Mouse (Mus musculus): ENCODE measurements around the gene Gsta1. TPM values are rescaled to one million over a fixed set of nuclear protein-coding genes. Genes with fewer than 3 reads are reported as not detected.
A peak's percentile ranks its signal among the peaks of the same experiment; 100 is the strongest.
"Not testable (repeated sequence)": the region's sequence is repeated elsewhere in the genome, so short reads cannot be mapped to it uniquely, and the experiment has no call there.

Gene Gsta1
- polyA plus RNA-seq, 1 experiment from 2014 or later = 94.0 TPM

DNA sequence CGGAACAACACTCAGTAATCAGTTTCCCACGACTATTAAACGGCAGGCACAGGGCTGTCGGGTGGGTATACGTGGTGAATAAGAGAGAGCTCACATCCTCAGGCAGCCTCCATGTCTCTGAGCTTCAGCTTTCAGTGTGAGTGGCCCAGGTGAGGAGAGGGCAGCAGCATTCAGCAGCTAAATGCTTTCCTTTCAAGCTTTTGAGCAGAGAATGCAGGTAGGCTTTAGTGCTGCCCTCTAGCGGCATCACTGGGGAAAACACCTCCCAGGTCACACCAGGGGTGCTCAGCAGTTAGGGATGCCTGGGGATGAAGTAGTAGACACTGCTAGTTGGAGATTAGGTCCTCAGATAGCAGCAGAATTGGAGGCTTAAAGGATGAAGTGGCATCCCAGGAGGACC, 29.2 kb downstream of the Gsta1 start:
- 0% methylated on average over 1 of the region's 6 CpGs for WGBS
- H3K4me2 ChIP-seq (replicated peaks; ENCODE audit: low read depth); ATAC-seq; H3K36me3 ChIP-seq (ENCODE audit: control insufficient read depth, insufficient read depth); H3K27me3 ChIP-seq (replicated peaks; ENCODE audit: control insufficient read depth, insufficient read depth, low read length); H3K9ac ChIP-seq (ENCODE audit: low read depth, low read length); H3K9me3 ChIP-seq (ENCODE audit: control insufficient read depth); H3K4me3 ChIP-seq (ENCODE audit: low read depth, low read length); H3K27ac ChIP-seq (ENCODE audit: low read depth, low read length); H3K4me1 ChIP-seq (replicated peaks; ENCODE audit: control insufficient read depth, insufficient read depth, low read length): not testable (repeated sequence)
- TF ChIP-seq CTCF (IDR thresholded peaks at IDR 0.05; ENCODE audit: low read depth) = peak; percentile 56

DNA sequence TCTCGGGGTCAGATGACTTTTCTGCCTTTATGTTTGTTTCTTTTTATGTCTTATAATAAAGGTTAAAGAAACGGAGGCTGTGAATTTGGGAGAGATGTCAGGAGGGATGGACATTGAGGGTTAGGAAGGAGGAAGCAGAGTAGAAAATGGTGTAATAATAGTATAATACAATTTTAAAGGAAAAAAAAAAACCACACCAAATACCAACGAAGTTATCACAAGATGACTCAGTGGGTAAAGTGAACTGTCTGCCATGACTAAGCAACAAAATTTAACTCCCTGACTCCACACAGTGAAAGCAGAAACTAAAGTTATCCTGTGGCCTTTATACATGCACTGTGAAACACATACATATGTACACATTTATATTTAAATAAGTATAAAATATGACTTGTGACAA, 40.5 kb downstream of the Gsta1 start:
- WGBS = 71% methylated on average over 3 of the region's 3 CpGs
- not testable (repeated sequence) for H3K9ac ChIP-seq (ENCODE audit: low read depth, low read length); H3K4me1 ChIP-seq (replicated peaks; ENCODE audit: control insufficient read depth, insufficient read depth, low read length); H3K4me2 ChIP-seq (replicated peaks; ENCODE audit: low read depth); H3K4me3 ChIP-seq (ENCODE audit: low read depth, low read length); H3K9me3 ChIP-seq (ENCODE audit: control insufficient read depth); H3K27me3 ChIP-seq (replicated peaks; ENCODE audit: control insufficient read depth, insufficient read depth, low read length); ATAC-seq; H3K36me3 ChIP-seq (ENCODE audit: control insufficient read depth, insufficient read depth); H3K27ac ChIP-seq (ENCODE audit: low read depth, low read length)

DNA sequence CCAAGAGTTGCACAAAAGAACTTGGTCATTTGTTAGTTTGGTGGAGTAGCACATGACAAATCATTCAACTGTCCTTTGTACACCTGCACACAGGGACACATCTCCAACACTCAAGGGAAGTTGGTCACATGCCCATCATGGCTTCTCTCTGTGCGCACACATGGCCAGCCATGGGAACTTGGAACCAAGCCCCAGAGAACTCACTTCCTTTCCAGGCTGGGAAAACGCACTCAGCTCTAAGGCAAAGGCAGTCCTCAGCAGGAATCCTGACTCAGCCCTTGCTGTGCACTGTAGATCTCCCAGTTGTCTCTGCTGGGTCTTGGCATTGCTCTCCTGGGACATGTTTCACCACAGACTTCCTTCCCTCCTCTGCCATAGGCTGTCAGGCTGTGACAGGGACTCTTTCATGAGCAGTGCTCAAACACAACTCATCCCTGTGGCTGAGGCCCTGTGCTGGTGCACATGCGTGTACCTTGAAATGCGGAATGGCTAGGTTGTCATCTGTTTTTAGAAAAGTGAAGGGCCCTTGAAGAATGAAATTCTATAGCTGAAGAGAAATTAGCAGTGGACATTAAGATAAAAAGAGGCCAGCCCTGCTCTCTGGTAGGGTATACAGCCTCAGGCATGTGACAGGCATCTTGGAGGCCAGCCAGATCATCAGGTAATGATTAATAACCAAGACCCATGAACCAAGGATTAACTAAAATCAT, 51.7 kb downstream of the Gsta1 start:
- not testable (repeated sequence) for H3K9ac ChIP-seq (ENCODE audit: low read depth, low read length); H3K27me3 ChIP-seq (replicated peaks; ENCODE audit: control insufficient read depth, insufficient read depth, low read length); H3K4me2 ChIP-seq (replicated peaks; ENCODE audit: low read depth); H3K4me1 ChIP-seq (replicated peaks; ENCODE audit: control insufficient read depth, insufficient read depth, low read length); H3K9me3 ChIP-seq (ENCODE audit: control insufficient read depth); H3K27ac ChIP-seq (ENCODE audit: low read depth, low read length); H3K4me3 ChIP-seq (ENCODE audit: low read depth, low read length); H3K36me3 ChIP-seq (ENCODE audit: control insufficient read depth, insufficient read depth)
- peak; percentile 99 for ATAC-seq
- 51% methylated on average over 4 of the region's 4 CpGs for WGBS

DNA sequence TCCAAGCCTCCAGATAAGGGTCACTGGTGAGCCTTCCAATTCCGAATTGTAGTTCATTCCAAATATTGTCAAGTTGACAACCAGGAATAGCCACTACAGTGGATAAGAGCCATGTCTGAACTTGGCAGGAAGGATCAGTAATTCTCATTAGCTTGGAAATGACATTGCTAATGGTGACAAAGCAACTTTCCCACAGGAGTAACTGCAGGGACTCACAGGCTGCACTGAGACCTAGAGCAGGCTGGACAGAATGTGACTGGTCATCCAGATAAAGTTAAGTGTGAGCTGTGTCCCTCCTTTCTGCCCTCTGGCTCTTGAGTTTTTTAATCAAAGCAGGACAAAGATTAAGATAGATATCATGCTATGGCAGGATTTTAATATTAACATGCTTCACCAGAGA, 58.6 kb downstream of the Gsta1 start:
- peak; percentile 80 for ATAC-seq
- WGBS = 57% methylated on average over 1 of the region's 1 CpGs

DNA sequence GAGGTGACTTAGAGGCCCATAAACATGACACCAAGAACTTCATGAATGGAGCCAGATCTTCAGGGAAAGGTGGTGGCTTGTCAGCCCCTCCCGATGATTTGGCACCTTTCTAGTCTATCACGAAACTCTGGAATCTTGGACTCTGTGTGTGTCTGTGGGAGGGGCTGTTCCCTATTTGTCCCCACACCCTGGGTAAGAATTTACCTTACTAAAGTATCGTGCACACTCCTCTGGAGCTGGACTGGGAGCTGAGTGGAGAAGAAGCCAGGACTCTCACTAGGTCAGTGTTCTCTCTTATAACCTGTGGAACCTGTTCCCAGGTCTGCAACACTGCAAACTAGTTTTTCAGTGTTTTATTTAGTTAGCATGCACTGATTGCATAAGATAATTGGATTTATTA, 59.3 kb downstream of the Gsta1 start, which contains the start of gene Gm10639:
Gene Gm10639 (plus strand): TSS at position 201 of the 400 bp plus-strand sequence.
- WGBS = 26% methylated on average over 3 of the region's 3 CpGs
- H3K4me1 ChIP-seq (replicated peaks; ENCODE audit: control insufficient read depth, insufficient read depth, low read length); H3K27me3 ChIP-seq (replicated peaks; ENCODE audit: control insufficient read depth, insufficient read depth, low read length); H3K9ac ChIP-seq (ENCODE audit: low read depth, low read length); H3K4me3 ChIP-seq (ENCODE audit: low read depth, low read length); H3K27ac ChIP-seq (ENCODE audit: low read depth, low read length); H3K9me3 ChIP-seq (ENCODE audit: control insufficient read depth); H3K4me2 ChIP-seq (replicated peaks; ENCODE audit: low read depth); H3K36me3 ChIP-seq (ENCODE audit: control insufficient read depth, insufficient read depth): not testable (repeated sequence)
- peak; percentile 94 for ATAC-seq

More for the DNA sequence above, 58.6 kb downstream of the Gsta1 start:
- H3K9ac ChIP-seq (ENCODE audit: low read depth, low read length); H3K4me1 ChIP-seq (replicated peaks; ENCODE audit: control insufficient read depth, insufficient read depth, low read length); H3K4me2 ChIP-seq (replicated peaks; ENCODE audit: low read depth); H3K4me3 ChIP-seq (ENCODE audit: low read depth, low read length); H3K27ac ChIP-seq (ENCODE audit: low read depth, low read length); H3K27me3 ChIP-seq (replicated peaks; ENCODE audit: control insufficient read depth, insufficient read depth, low read length); H3K36me3 ChIP-seq (ENCODE audit: control insufficient read depth, insufficient read depth); H3K9me3 ChIP-seq (ENCODE audit: control insufficient read depth): not testable (repeated sequence)

Other genes with a start within 250 kb of the Gsta1 start
- gene Gcm1, start 178.7 kb upstream of the Gsta1 start, polyA plus RNA-seq (2015; fragmentation: Nextera tagmentation; extraction: Ambion mirVana) = not detected in 2 replicates
- gene Fbxo9, start 121.6 kb upstream of the Gsta1 start, polyA plus RNA-seq (2015; fragmentation: Nextera tagmentation; extraction: Ambion mirVana) = 37.7 and 40.2 TPM in 2 replicates
- 27.3 and 28.2 TPM in 2 replicates for gene Ick, start 121.5 kb upstream of the Gsta1 start, polyA plus RNA-seq (2015; fragmentation: Nextera tagmentation; extraction: Ambion mirVana)
- gene Gsta4, start 47.9 kb upstream of the Gsta1 start, polyA plus RNA-seq (2015; fragmentation: Nextera tagmentation; extraction: Ambion mirVana) = 23.3 and 36.2 TPM in 2 replicates
- gene Gm3776, start 26.5 kb downstream of the Gsta1 start, polyA plus RNA-seq (2015; fragmentation: Nextera tagmentation; extraction: Ambion mirVana) = 66.1 and 82.0 TPM in 2 replicates
- gene Gm10639, start 59.3 kb downstream of the Gsta1 start, polyA plus RNA-seq (2015; fragmentation: Nextera tagmentation; extraction: Ambion mirVana) = 0.69 and 0.70 TPM in 2 replicates
- not detected in 2 replicates for gene Omt2a, start 84.1 kb downstream of the Gsta1 start, polyA plus RNA-seq (2015; fragmentation: Nextera tagmentation; extraction: Ambion mirVana)
- not detected in 2 replicates for gene Omt2b, start 96.9 kb downstream of the Gsta1 start, polyA plus RNA-seq (2015; fragmentation: Nextera tagmentation; extraction: Ambion mirVana)
- 94.5 and 130 TPM in 2 replicates for gene Gsta2, start 125.1 kb downstream of the Gsta1 start, polyA plus RNA-seq (2015; fragmentation: Nextera tagmentation; extraction: Ambion mirVana)
- not detected in 2 replicates for gene Dppa5a, start 137.5 kb downstream of the Gsta1 start, polyA plus RNA-seq (2015; fragmentation: Nextera tagmentation; extraction: Ambion mirVana)
- gene Ooep, start 148.1 kb downstream of the Gsta1 start, polyA plus RNA-seq (2015; fragmentation: Nextera tagmentation; extraction: Ambion mirVana) = 0.47 and 0.51 TPM in 2 replicates
- 0.05 and 0.10 TPM in 2 replicates for gene Ddx43, start 165.1 kb downstream of the Gsta1 start, polyA plus RNA-seq (2015; fragmentation: Nextera tagmentation; extraction: Ambion mirVana)
- gene Cgas, start 212.6 kb downstream of the Gsta1 start, polyA plus RNA-seq (2015; fragmentation: Nextera tagmentation; extraction: Ambion mirVana) = 0.96 and 1.1 TPM in 2 replicates
- 8.2 and 8.4 TPM in 2 replicates for gene Mto1, start 217.6 kb downstream of the Gsta1 start, polyA plus RNA-seq (2015; fragmentation: Nextera tagmentation; extraction: Ambion mirVana)
- 0.17 and 0.39 TPM in 2 replicates for gene Gm17324, start 218.1 kb downstream of the Gsta1 start, polyA plus RNA-seq (2015; fragmentation: Nextera tagmentation; extraction: Ambion mirVana)